Mouse (Mus musculus): ENCODE measurements at regions not wholly inside any gene's neighbourhood (a gene's known extent, or its start where the extent isn't known, plus 50 kb on each side); places are given as distances from the start of the nearest gene placed in this dataset.
"Not testable (repeated sequence)": the region's sequence is repeated elsewhere in the genome, so short reads cannot be mapped to it uniquely, and the experiment has no call there.

DNA sequence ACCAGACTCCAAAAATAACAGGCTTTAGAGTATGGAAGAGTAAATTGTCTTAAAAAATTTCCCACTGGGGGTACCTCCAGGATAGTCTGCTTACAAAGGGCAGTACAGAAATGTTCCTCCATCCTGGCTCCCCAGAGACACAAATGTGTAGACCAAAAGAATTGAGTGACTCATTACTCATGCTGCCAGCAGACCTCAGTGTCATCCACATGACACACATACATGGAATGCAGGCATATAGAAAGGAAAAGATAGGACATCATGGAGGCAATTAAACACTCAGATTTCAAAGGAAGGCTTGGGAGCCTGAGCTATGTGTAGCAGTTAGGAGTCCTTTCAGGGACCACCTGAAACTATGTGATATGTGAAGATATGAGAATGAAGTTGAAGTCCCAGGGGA is 245.7 kb upstream of the Gap43 start:
- no peak overlapping the region for H3K27ac ChIP-seq
- no peak overlapping the region for H3K9ac ChIP-seq
- no peak overlapping the region for H3K4me3 ChIP-seq
- H3K36me3 ChIP-seq (replicated peaks), result no peaks in the 10 kb centered on the region
- ATAC-seq (replicated peaks), result no peak
- no peaks in the 10 kb centered on the region for H3K4me1 ChIP-seq
- H3K4me2 ChIP-seq, result no peak overlapping the region
- no peaks in the 10 kb centered on the region for H3K9me3 ChIP-seq
- no peaks in the 10 kb centered on the region for H3K27me3 ChIP-seq (replicated peaks)

DNA sequence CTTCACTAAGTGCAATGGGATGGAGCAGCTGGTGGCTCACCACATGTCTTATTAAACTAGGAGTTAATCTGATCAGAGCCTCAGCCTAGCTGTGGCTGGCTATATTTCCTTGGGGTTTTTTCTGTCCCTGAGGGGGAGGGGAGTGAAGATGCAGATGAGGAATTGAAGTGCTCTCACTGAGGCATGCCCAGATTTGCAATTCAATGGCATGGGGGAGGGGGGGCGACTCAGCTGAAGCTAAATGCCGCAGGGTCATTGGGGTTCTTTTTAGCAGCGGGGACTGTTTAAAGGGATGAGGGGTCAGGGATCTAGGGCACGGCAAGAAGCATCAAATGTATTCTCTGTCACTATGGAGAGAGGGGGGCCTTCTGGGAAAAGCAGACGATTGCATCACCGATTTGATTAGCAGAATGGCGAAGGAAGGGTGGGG is 235.1 kb upstream of the Gap43 start:
- H3K27me3 ChIP-seq (replicated peaks), result no peaks in the 10 kb centered on the region
- 0 out of 2 replicates have a peak overlapping the region, but pooled peaks have one; percentile 8 for H3K9ac ChIP-seq
- H3K27ac ChIP-seq, result peak overlapping the region; percentile 74
- WGBS, result under 1% methylated on average over 7 of the region's 7 CpGs
- peak; percentile 86 for ATAC-seq (replicated peaks)
- no peaks in the 10 kb centered on the region for H3K9me3 ChIP-seq
- H3K36me3 ChIP-seq (replicated peaks), result no peaks in the 10 kb centered on the region
- peak overlapping the region; percentile 33 for H3K4me2 ChIP-seq
- H3K4me3 ChIP-seq, result no peak overlapping the region
- H3K4me1 ChIP-seq, result peaks cover 20% of the 10 kb centered on the region

GRCm38 (mm10) chr16:42574978-42575377 is 234.5 kb upstream of the Gap43 start:
- Histone ChIP-seq H3K9ac (no peak overlapping the region), H3K4me2 (peak overlapping the region; percentile 33; the same call in 1 of the 2 replicates), H3K4me1 (peaks cover 24% of the 10 kb centered on the region), H3K36me3 (replicated peaks) (no peaks in the 10 kb centered on the region), H3K4me3 (no peak overlapping the region), H3K27ac (peak overlapping the region; percentile 74), H3K9me3 (no peaks in the 10 kb centered on the region), H3K27me3 (replicated peaks) (no peaks in the 10 kb centered on the region)
- ATAC-seq (replicated peaks), result no peak
- 7% methylated on average over 1 of the region's 1 CpGs for WGBS

GRCm38 (mm10) chr16:42570246-42570996 is 230.0 kb upstream of the Gap43 start:
- H3K36me3 ChIP-seq (replicated peaks), result no peaks in the 10 kb centered on the region
- H3K4me1 ChIP-seq, result peaks cover 14% of the 10 kb centered on the region
- WGBS, result 53% methylated on average over 6 of the region's 6 CpGs
- no peaks in the 10 kb centered on the region for H3K9me3 ChIP-seq
- peak; percentile 87 for ATAC-seq (replicated peaks)
- H3K27ac ChIP-seq, result peak overlapping the region; percentile 66
- H3K4me3 ChIP-seq, result no peak overlapping the region
- H3K9ac ChIP-seq, result no peak overlapping the region
- H3K27me3 ChIP-seq (replicated peaks), result no peaks in the 10 kb centered on the region
- H3K4me2 ChIP-seq, result no peak overlapping the region

DNA sequence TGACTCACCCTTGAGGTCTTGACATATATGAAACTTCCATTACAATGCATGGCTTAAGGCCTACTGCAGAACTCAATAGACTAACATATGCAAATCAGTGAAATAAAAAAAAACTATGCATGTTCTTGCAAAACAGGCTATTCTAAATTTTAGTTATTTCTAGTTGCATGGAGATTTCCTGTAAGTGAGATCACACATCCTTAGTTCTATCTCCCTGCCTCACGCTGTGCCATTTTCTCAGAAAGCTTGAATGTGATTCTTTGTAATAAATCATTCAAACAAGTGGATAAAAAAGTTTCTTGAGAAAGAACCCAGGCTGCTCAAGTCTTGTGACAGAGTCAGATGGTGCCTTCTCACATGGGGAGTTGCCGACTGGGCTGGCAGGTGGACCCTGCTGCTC is 228.9 kb upstream of the Gap43 start:
- Histone ChIP-seq H3K27me3 (replicated peaks) (no peaks in the 10 kb centered on the region), H3K4me1 (peaks cover 8% of the 10 kb centered on the region; the same call in 1 of the 2 replicates), H3K4me2 (no peak overlapping the region), H3K9ac (no peak overlapping the region), H3K9me3 (no peaks in the 10 kb centered on the region), H3K27ac (no peak overlapping the region), H3K36me3 (replicated peaks) (no peaks in the 10 kb centered on the region), H3K4me3 (no peak overlapping the region)
- 83% methylated on average over 2 of the region's 2 CpGs for whole genome bisulfite sequencing
- ATAC-seq (replicated peaks), result no peak

DNA sequence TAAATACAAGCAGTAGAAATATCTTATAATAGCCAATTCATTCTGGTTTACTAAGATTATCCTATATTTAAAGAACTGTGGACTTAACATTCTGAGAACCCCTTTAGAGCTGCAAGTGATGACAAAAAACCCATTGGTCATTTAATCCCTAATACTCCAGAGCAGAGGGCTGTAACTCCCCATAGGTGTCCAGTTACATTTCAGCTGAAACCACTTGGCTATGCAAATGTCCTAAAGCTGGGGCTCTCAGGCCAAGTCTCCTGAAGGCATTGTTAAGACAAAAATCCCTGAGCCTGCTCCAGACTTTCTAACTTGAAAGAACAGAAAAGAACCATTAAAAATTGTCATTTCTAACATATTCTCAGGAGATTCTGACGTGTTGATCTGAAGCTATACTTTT is 209.1 kb upstream of the Gap43 start:
- no peaks in the 10 kb centered on the region for H3K27me3 ChIP-seq (replicated peaks)
- no peaks in the 10 kb centered on the region for H3K36me3 ChIP-seq (replicated peaks)
- no peak overlapping the region for H3K4me3 ChIP-seq
- no peak overlapping the region for H3K27ac ChIP-seq
- peaks cover 11% of the 10 kb centered on the region for H3K4me1 ChIP-seq
- no peak overlapping the region for H3K4me2 ChIP-seq
- 31% methylated on average over 1 of the region's 1 CpGs for WGBS
- no peaks in the 10 kb centered on the region for H3K9me3 ChIP-seq
- no peak overlapping the region for H3K9ac ChIP-seq
- no peak for ATAC-seq (replicated peaks)

- H3K27me3 ChIP-seq (replicated peaks), result no peaks in the 10 kb centered on the region
- no peaks in the 10 kb centered on the region for H3K9me3 ChIP-seq
- H3K4me3 ChIP-seq, result no peak overlapping the region
- ATAC-seq (replicated peaks), result peak; percentile 95
- peak overlapping the region; percentile 15 for H3K4me2 ChIP-seq
- H3K9ac ChIP-seq, result no peak overlapping the region
- H3K36me3 ChIP-seq (replicated peaks), result no peaks in the 10 kb centered on the region
- WGBS, result 33% methylated on average over 14 of the region's 14 CpGs
- H3K27ac ChIP-seq, result peak overlapping the region; percentile 61
- H3K4me1 ChIP-seq, result peaks cover 11% of the 10 kb centered on the region
Measured at GRCm38 (mm10) chr16:42546229-42547163, 206.0 kb upstream of the Gap43 start.

GRCm38 (mm10) chr16:42517321-42517720 is 176.9 kb upstream of the Gap43 start:
- Histone ChIP-seq H3K9ac (no peak overlapping the region), H3K4me2 (no peak overlapping the region), H3K27me3 (replicated peaks) (no peaks in the 10 kb centered on the region), H3K9me3 (no peaks in the 10 kb centered on the region), H3K36me3 (replicated peaks) (no peaks in the 10 kb centered on the region), H3K4me3 (no peak overlapping the region), H3K4me1 (no peaks in the 10 kb centered on the region), H3K27ac (no peak overlapping the region)
- ATAC-seq (replicated peaks), result no peak
- WGBS, result 77% methylated on average over 4 of the region's 4 CpGs

GRCm38 (mm10) chr16:42515929-42516328 is 175.5 kb upstream of the Gap43 start:
- no peaks in the 10 kb centered on the region for H3K36me3 ChIP-seq (replicated peaks)
- no peaks in the 10 kb centered on the region for H3K27me3 ChIP-seq (replicated peaks)
- WGBS, result 78% methylated on average over 3 of the region's 3 CpGs
- no peak overlapping the region for H3K9ac ChIP-seq
- ATAC-seq (replicated peaks), result no peak
- H3K4me2 ChIP-seq, result no peak overlapping the region
- no peak overlapping the region for H3K4me3 ChIP-seq
- H3K9me3 ChIP-seq, result no peaks in the 10 kb centered on the region
- H3K27ac ChIP-seq, result no peak overlapping the region
- H3K4me1 ChIP-seq, result no peaks in the 10 kb centered on the region

DNA sequence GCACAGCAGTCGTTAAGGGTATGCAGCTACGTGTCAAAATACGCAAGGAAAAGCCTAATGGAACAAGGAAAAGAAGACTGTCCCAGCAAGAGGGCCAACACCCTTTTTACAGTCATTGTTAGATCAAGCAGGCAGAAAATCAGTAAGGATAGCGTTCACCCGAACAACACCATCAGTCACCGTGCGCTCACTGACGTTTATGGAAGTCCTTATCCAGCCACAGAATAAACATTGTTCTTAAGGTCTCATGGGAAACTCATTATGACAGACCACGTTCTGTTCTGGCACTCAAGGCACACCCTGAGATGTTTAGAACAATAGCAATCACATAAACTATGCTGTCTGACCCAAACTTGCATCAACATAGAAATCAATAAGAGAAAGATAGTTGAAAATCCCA is 164.7 kb upstream of the Gap43 start:
- ATAC-seq (replicated peaks), result no peak

DNA sequence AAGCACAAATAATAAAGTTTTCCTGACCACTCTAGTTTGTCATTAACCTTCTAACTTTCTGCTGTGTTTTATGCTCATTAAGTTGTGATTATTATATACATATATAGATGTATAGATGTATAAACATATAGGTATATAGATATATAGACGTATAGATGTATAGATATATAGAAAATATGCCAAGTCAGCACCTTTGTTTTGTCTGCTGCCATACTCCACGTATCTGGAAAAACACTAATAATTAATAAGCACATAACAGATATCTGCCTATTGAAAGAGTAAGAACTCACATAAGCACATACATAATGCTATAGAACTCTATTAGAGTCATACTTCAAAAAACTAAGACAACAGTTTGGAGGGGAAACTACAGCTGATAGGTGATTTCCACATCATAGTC is 161.3 kb upstream of the Gap43 start:
- Histone ChIP-seq H3K36me3 (replicated peaks) (no peaks in the 10 kb centered on the region), H3K4me1 (no peaks in the 10 kb centered on the region), H3K9ac (no peak overlapping the region), H3K4me3 (no peak overlapping the region), H3K9me3 (no peaks in the 10 kb centered on the region), H3K4me2 (no peak overlapping the region), H3K27me3 (replicated peaks) (no peaks in the 10 kb centered on the region), H3K27ac (no peak overlapping the region)
- ATAC-seq (replicated peaks), result no peak
- WGBS, result 90% methylated on average over 2 of the region's 2 CpGs

More for the DNA sequence above, 164.7 kb upstream of the Gap43 start:
- Histone ChIP-seq H3K27me3 (replicated peaks) (no peaks in the 10 kb centered on the region), H3K4me3 (no peak overlapping the region), H3K4me2 (no peak overlapping the region), H3K36me3 (replicated peaks) (no peaks in the 10 kb centered on the region), H3K4me1 (no peaks in the 10 kb centered on the region), H3K9ac (no peak overlapping the region), H3K27ac (no peak overlapping the region), H3K9me3 (no peaks in the 10 kb centered on the region)
- WGBS, result 62% methylated on average over 9 of the region's 9 CpGs

GRCm38 (mm10) chr16:42501109-42501508 is 160.7 kb upstream of the Gap43 start:
- not testable (repeated sequence) for H3K27ac ChIP-seq; H3K9ac ChIP-seq; H3K4me2 ChIP-seq; ATAC-seq (replicated peaks); H3K27me3 ChIP-seq (replicated peaks); H3K36me3 ChIP-seq (replicated peaks); H3K4me3 ChIP-seq; H3K4me1 ChIP-seq; H3K9me3 ChIP-seq
- 33% methylated on average over 3 of the region's 3 CpGs for WGBS

Data from midbrain, embryonic 15.5 days (tissue).